Comparison of ENCODE assay signal across 8 mouse cellular contexts in the genomic region with DNA sequence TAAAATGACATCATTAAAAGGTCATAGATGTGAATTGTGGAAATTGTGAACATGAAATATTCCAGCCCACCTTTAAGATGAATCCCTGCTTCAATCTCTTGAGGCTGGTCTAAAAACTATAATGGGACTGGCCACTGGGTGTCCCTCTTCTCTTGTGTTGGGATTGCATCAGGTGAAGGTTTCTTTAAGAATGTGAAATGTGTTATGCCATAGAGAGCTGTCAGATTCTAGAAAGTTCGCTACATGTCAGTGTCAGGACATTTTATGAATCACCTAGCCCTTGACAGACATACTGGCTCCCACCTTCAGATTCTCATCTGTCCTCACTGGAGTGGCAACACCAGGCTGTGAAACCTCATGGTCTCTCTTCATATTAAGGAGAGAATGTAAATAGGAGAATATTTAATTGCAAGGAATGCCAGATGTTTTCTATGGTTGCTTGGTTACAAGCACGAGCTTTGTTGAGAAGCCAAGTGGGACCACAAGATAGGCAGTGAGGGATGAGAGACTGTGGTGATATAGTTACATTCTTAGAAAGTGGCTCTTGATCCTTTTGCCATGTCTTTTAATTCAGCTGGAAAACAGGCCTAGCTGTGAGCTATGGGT.
DNase-seq lines count a peak whose midpoint lies in the region.

No protein-coding gene starts in this region.

- DNase-seq in cerebellum, postnatal 10 days, result peak; percentile 64 to 66
- DNase-seq in cerebellum, adult 18-20 months, result no peak
- peak; percentile 39 for DNase-seq in testis, postnatal 10 days (ENCODE audit: low spot score)
- no peak for DNase-seq in testis, postnatal 14 days (ENCODE audit: low spot score)
- peak; percentile 5 for DNase-seq in layer of hippocampus, adult 9-11 months
- peak; percentile 23 for DNase-seq in right cerebral cortex, postnatal 25 days
- DNase-seq in ovary, postnatal 10 days (ENCODE audit: low spot score), result no peak
- no peak for DNase-seq in thymus, postnatal 14 days

Comparison
In these comparisons a context has a peak if more than half of its experiments do, and no peak if none do; other contexts are left out.
1. DNase-seq: peak in cerebellum, postnatal 10 days (2 of 2), testis, postnatal 10 days (single experiment), layer of hippocampus, adult 9-11 months (single experiment) and right cerebral cortex, postnatal 25 days (single experiment); none in cerebellum, adult 18-20 months (0 of 2), testis, postnatal 14 days (single experiment), ovary, postnatal 10 days (single experiment) and thymus, postnatal 14 days (single experiment).